Mouse (Mus musculus): ENCODE results near the gene Loxl1. TPM values are rescaled to one million over a fixed set of nuclear protein-coding genes. Genes with fewer than 3 reads are reported as not detected.

The Loxl1 gene
- polyA plus RNA-seq, 1 experiment from 2014 or later: 36.2 TPM

Other genes starting within 250 kb of the Loxl1 start
- gene Stra6, start 249.4 kb downstream of the Loxl1 start, polyA plus RNA-seq (2015; fragmentation: Nextera tagmentation; extraction: Ambion mirVana): 4.5 and 4.6 TPM in 2 replicates
- 0.09 TPM in 1 of 2 replicates, not detected in the other for gene Ccdc33, start 194.4 kb downstream of the Loxl1 start, polyA plus RNA-seq (2015; fragmentation: Nextera tagmentation; extraction: Ambion mirVana)
- 83.4 and 84.8 TPM in 2 replicates for gene Islr, start 108.9 kb downstream of the Loxl1 start, polyA plus RNA-seq (2015; fragmentation: Nextera tagmentation; extraction: Ambion mirVana)
- 1.3 and 1.4 TPM in 2 replicates for gene Islr2, start 108.9 kb downstream of the Loxl1 start, polyA plus RNA-seq (2015; fragmentation: Nextera tagmentation; extraction: Ambion mirVana)
- gene Pml, start 63.4 kb downstream of the Loxl1 start, polyA plus RNA-seq (2015; fragmentation: Nextera tagmentation; extraction: Ambion mirVana): 13.2 and 15.6 TPM in 2 replicates
- 21.3 and 21.4 TPM in 2 replicates for gene Stoml1, start 60.0 kb downstream of the Loxl1 start, polyA plus RNA-seq (2015; fragmentation: Nextera tagmentation; extraction: Ambion mirVana)
- not detected in 2 replicates for gene Tbc1d21, start 57.3 kb upstream of the Loxl1 start, polyA plus RNA-seq (2015; fragmentation: Nextera tagmentation; extraction: Ambion mirVana)
- 0.67 and 0.96 TPM in 2 replicates for gene Insyn1, start 175.4 kb upstream of the Loxl1 start, polyA plus RNA-seq (2015; fragmentation: Nextera tagmentation; extraction: Ambion mirVana)
- gene Cd276, start 242.3 kb upstream of the Loxl1 start, polyA plus RNA-seq (2015; fragmentation: Nextera tagmentation; extraction: Ambion mirVana): 22.7 and 23.6 TPM in 2 replicates